ENCODE assay signal across 23 mouse cellular contexts in genomic region chr8:27770296-27770695, GRCm38 (mm10).
DNase-seq lines count a peak whose midpoint lies in the region; ATAC-seq lines count a peak whose summit lies in the region.
"Had no signal": no experiment of that assay in that cellular context is flagged by ENCODE, and none has a peak within 500 bp of the region (broad histone marks: within the 10 kb centered on the region; RNA-seq: fewer than 3 reads in every experiment).

No protein-coding gene starts in this region.

- no peak for DNase-seq in heart, postnatal 36 days
- no peak for DNase-seq in neural tube, embryonic 11.5 days (ENCODE audit: low spot score)
- peak; percentile 87 for DNase-seq in midbrain, embryonic 11.5 days (ENCODE audit: low spot score, missing footprints)
- no peak for DNase-seq in yolk sac, embryonic 10.5 days (ENCODE audit: low spot score)
- DNase-seq: adrenal gland, adult 8-10 months; cerebellum, adult 2 months; cerebellum, postnatal 36 days; gastrocnemius, postnatal 25 days; kidney, adult 11 months; kidney, postnatal 4 days; layer of hippocampus, adult 9-11 months; thymus, postnatal 14 days had no signal

- H3K27me3 ChIP-seq in heart, embryonic 12.5 days (replicated peaks) = no peaks in the 10 kb centered on the region
- H3K27me3 ChIP-seq in neural tube, embryonic 11.5 days (ENCODE audit: control insufficient read depth, insufficient read depth, low read length) = no peaks in the 10 kb centered on the region
- no peaks in the 10 kb centered on the region for H3K27me3 ChIP-seq in neural tube, embryonic 15.5 days (replicated peaks)
- no peaks in the 10 kb centered on the region for H3K27me3 ChIP-seq in midbrain, embryonic 11.5 days (ENCODE audit: control insufficient read depth, insufficient read depth, low read length)
- H3K27me3 ChIP-seq in midbrain, embryonic 15.5 days (replicated peaks) = no peaks in the 10 kb centered on the region
- H3K27me3 ChIP-seq in intestine, embryonic 16.5 days (replicated peaks; ENCODE audit: control insufficient read depth, insufficient read depth, low read length) = no peaks in the 10 kb centered on the region
- H3K27me3 ChIP-seq: embryonic facial prominence, embryonic 15.5 days; limb, embryonic 15.5 days had no signal

- WGBS in heart, embryonic 12.5 days = 77% methylated on average over 6 of the region's 6 CpGs
- 51% methylated on average over 6 of the region's 6 CpGs for WGBS in neural tube, embryonic 11.5 days
- 39% methylated on average over 6 of the region's 6 CpGs for WGBS in neural tube, embryonic 15.5 days
- 61% methylated on average over 6 of the region's 6 CpGs for WGBS in midbrain, embryonic 11.5 days
- 56% methylated on average over 6 of the region's 6 CpGs for WGBS in midbrain, embryonic 15.5 days
- WGBS in intestine, embryonic 16.5 days = 78% methylated on average over 6 of the region's 6 CpGs

- H3K36me3 ChIP-seq in heart, embryonic 12.5 days = no peaks in the 10 kb centered on the region
- no peaks in the 10 kb centered on the region for H3K36me3 ChIP-seq in neural tube, embryonic 11.5 days (ENCODE audit: control insufficient read depth, insufficient read depth, low read length)
- H3K36me3 ChIP-seq in neural tube, embryonic 15.5 days = no peaks in the 10 kb centered on the region
- H3K36me3 ChIP-seq in midbrain, embryonic 11.5 days (ENCODE audit: control insufficient read depth, insufficient read depth, low read length) = no peaks in the 10 kb centered on the region
- no peaks in the 10 kb centered on the region for H3K36me3 ChIP-seq in midbrain, embryonic 15.5 days (replicated peaks)
- H3K36me3 ChIP-seq in intestine, embryonic 16.5 days (ENCODE audit: control insufficient read depth, insufficient read depth, low read length) = no peaks in the 10 kb centered on the region
- H3K36me3 ChIP-seq: embryonic facial prominence, embryonic 15.5 days; limb, embryonic 15.5 days had no signal

- no peak for ATAC-seq in heart, embryonic 12.5 days (ENCODE audit: insufficient number of reproducible peaks, low FRiP score)
- ATAC-seq in neural tube, embryonic 11.5 days (ENCODE audit: insufficient read depth, low FRiP score, low TSS enrichment) = 0 out of 2 replicates have a peak, but pooled peaks have one; percentile 32
- ATAC-seq in neural tube, embryonic 15.5 days (ENCODE audit: low FRiP score) = no peak
- ATAC-seq in midbrain, embryonic 11.5 days (ENCODE audit: low FRiP score) = peak; percentile 39
- no peak for ATAC-seq in midbrain, embryonic 15.5 days (replicated peaks)
- ATAC-seq in intestine, embryonic 16.5 days = no peak
- ATAC-seq: activated CD4-positive, CD25-positive, alpha-beta regulatory T cell, adult 4 months had no signal

- intact Hi-C loops in heart, postnatal 36 days (cut with DNase I) = no loop called here

- H3K4me2 ChIP-seq in heart, embryonic 12.5 days = peak overlapping the region; percentile 13; the same call in 1 of the 2 replicates
- H3K4me2 ChIP-seq in neural tube, embryonic 11.5 days (ENCODE audit: low read depth) = no peak overlapping the region
- H3K4me2 ChIP-seq in neural tube, embryonic 15.5 days = no peak overlapping the region
- H3K4me2 ChIP-seq in midbrain, embryonic 11.5 days = no peak overlapping the region
- H3K4me2 ChIP-seq in midbrain, embryonic 15.5 days = peak overlapping the region; percentile 28
- H3K4me2 ChIP-seq in intestine, embryonic 16.5 days (ENCODE audit: low read depth, low read length) = no peak overlapping the region
- H3K4me2 ChIP-seq: embryonic facial prominence, embryonic 15.5 days; limb, embryonic 15.5 days; lung, embryonic 14.5 days had no signal

- no peak overlapping the region for H3K9ac ChIP-seq in heart, embryonic 12.5 days
- no peak overlapping the region for H3K9ac ChIP-seq in neural tube, embryonic 11.5 days (ENCODE audit: low read length)
- H3K9ac ChIP-seq in neural tube, embryonic 15.5 days (replicated peaks) = no peak overlapping the region
- no peak overlapping the region for H3K9ac ChIP-seq in midbrain, embryonic 11.5 days (ENCODE audit: low read length)
- no peak overlapping the region for H3K9ac ChIP-seq in midbrain, embryonic 15.5 days
- H3K9ac ChIP-seq in intestine, embryonic 16.5 days (ENCODE audit: low read depth, low read length) = no peak overlapping the region
- H3K9ac ChIP-seq: embryonic facial prominence, embryonic 15.5 days; limb, embryonic 15.5 days; liver, embryonic 14.5 days; lung, embryonic 14.5 days had no signal

- H3K9me3 ChIP-seq in heart, embryonic 12.5 days (replicated peaks) = no peaks in the 10 kb centered on the region
- H3K9me3 ChIP-seq in neural tube, embryonic 11.5 days (ENCODE audit: control insufficient read depth, low read length) = no peaks in the 10 kb centered on the region
- no peaks in the 10 kb centered on the region for H3K9me3 ChIP-seq in neural tube, embryonic 15.5 days (replicated peaks)
- no peaks in the 10 kb centered on the region for H3K9me3 ChIP-seq in midbrain, embryonic 11.5 days (ENCODE audit: control insufficient read depth, low read length)
- H3K9me3 ChIP-seq in midbrain, embryonic 15.5 days = no peaks in the 10 kb centered on the region
- H3K9me3 ChIP-seq in intestine, embryonic 16.5 days (ENCODE audit: control insufficient read depth, low read length) = no peaks in the 10 kb centered on the region
- H3K9me3 ChIP-seq: embryonic facial prominence, embryonic 15.5 days; limb, embryonic 15.5 days had no signal

- peaks cover 5% of the 10 kb centered on the region; the same call in 1 of the 2 replicates for H3K4me1 ChIP-seq in heart, embryonic 12.5 days (replicated peaks)
- H3K4me1 ChIP-seq in neural tube, embryonic 11.5 days (ENCODE audit: control insufficient read depth, insufficient read depth, low read length) = 0 out of 2 replicates have a peak, but pooled peaks cover 4% of the 10 kb centered on the region
- no peaks in the 10 kb centered on the region for H3K4me1 ChIP-seq in neural tube, embryonic 15.5 days
- no peaks in the 10 kb centered on the region; the same call in 1 of the 2 replicates for H3K4me1 ChIP-seq in midbrain, embryonic 11.5 days (ENCODE audit: control insufficient read depth, insufficient read depth, low read length)
- 0 out of 2 replicates have a peak, but pooled peaks cover 7% of the 10 kb centered on the region for H3K4me1 ChIP-seq in midbrain, embryonic 15.5 days
- no peaks in the 10 kb centered on the region for H3K4me1 ChIP-seq in intestine, embryonic 16.5 days (ENCODE audit: control insufficient read depth, insufficient read depth, low read length)
- H3K4me1 ChIP-seq: embryonic facial prominence, embryonic 15.5 days; limb, embryonic 15.5 days had no signal

- no peak overlapping the region for H3K4me3 ChIP-seq in heart, embryonic 12.5 days
- no peak overlapping the region for H3K4me3 ChIP-seq in neural tube, embryonic 11.5 days (ENCODE audit: low read depth, low read length)
- no peak overlapping the region for H3K4me3 ChIP-seq in neural tube, embryonic 15.5 days (replicated peaks)
- H3K4me3 ChIP-seq in midbrain, embryonic 11.5 days (ENCODE audit: low read depth, low read length) = no peak overlapping the region
- no peak overlapping the region for H3K4me3 ChIP-seq in midbrain, embryonic 15.5 days
- H3K4me3 ChIP-seq in intestine, embryonic 16.5 days (ENCODE audit: low read length) = no peak overlapping the region
- H3K4me3 ChIP-seq: embryonic facial prominence, embryonic 15.5 days; left cerebral cortex, adult 2 months; limb, embryonic 15.5 days; myocyte had no signal

- no peak overlapping the region for H3K27ac ChIP-seq in heart, embryonic 12.5 days (ENCODE audit: poor library complexity, severe bottlenecking)
- no peak overlapping the region for H3K27ac ChIP-seq in neural tube, embryonic 11.5 days (ENCODE audit: low read depth, low read length)
- H3K27ac ChIP-seq in neural tube, embryonic 15.5 days (replicated peaks) = no peak overlapping the region
- H3K27ac ChIP-seq in midbrain, embryonic 11.5 days (ENCODE audit: low read depth, low read length) = no peak overlapping the region
- no peak overlapping the region for H3K27ac ChIP-seq in midbrain, embryonic 15.5 days
- H3K27ac ChIP-seq in intestine, embryonic 16.5 days (ENCODE audit: low read length) = no peak overlapping the region
- H3K27ac ChIP-seq: embryonic facial prominence, embryonic 15.5 days; left cerebral cortex, adult 2 months; limb, embryonic 15.5 days; liver, embryonic 14.5 days had no signal

Comparison
In these comparisons a context has a peak if more than half of its experiments do, and no peak if none do; other contexts are left out.
1. ATAC-seq: peak in neural tube, embryonic 11.5 days (single experiment) and midbrain, embryonic 11.5 days (single experiment); none in heart, embryonic 12.5 days (single experiment), neural tube, embryonic 15.5 days (single experiment), midbrain, embryonic 15.5 days (single experiment) and intestine, embryonic 16.5 days (single experiment).
2. H3K4me2 ChIP-seq: peak in heart, embryonic 12.5 days (single experiment) and midbrain, embryonic 15.5 days (single experiment); none in neural tube, embryonic 11.5 days (single experiment), neural tube, embryonic 15.5 days (single experiment), midbrain, embryonic 11.5 days (single experiment) and intestine, embryonic 16.5 days (single experiment).